Mouse (Mus musculus) heart, postnatal 4 days (tissue): Measurements from ENCODE around the gene Slc12a6. TPM values are rescaled to one million over a fixed set of nuclear protein-coding genes. Genes with fewer than 3 reads are reported as not detected.

ENCODE experiments used
- DNase-seq: peaks from one replicate; pipeline ENCODE4 v3.0.0; 2021
- total RNA-seq, 2 experiments: library from RNA; stranded (reverse); gene quantifications; 2 replicates each; pipeline ENCODE4 v1.2.3; 2021

Gene Slc12a6
- total RNA-seq = 10 to 100 TPM; 35.5 to 36.5 TPM

DNA sequence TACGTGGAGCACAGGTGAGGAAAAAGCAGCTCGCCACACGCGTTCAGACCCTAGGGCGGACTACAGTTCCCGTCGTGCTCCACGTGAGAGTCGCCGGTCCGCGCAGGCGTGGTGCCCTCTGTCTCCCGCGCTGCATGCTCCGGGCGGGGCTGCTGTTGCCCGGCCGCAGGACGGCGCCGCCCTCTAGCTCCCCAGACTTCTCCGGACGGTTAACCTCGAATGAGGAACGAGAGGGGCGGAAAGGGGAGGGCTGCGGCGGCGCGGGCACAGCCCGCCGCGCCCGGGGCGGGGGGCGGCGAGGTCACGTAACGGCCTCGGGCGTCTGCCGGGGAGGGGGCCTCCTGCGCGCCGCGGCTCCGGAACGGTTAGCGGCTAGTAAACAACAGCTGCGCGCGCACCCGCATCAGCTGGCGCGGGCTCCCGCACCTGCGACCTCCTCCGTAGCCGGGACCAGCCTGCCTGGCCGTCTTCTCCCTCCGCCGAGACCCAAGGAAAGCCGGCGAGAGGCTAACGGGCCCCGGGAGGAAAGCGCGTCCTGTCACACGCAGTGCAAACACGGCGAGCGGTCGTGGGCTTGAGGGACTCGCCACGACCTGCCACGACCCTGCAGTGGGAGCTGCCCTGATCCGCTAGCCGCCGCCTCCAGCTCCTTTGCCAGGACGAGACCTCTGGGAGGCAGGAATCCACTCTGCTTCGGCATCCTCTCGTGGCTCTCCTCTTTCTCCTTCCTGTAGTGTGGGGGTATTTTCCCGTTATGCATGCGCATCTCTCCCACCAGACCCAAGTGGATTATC is at the start of gene Slc12a6:
Slc12a6 (plus strand) TSS at position 378 of the 794 bp plus-strand sequence.
- DNase-seq = peak; percentile 94

DNA sequence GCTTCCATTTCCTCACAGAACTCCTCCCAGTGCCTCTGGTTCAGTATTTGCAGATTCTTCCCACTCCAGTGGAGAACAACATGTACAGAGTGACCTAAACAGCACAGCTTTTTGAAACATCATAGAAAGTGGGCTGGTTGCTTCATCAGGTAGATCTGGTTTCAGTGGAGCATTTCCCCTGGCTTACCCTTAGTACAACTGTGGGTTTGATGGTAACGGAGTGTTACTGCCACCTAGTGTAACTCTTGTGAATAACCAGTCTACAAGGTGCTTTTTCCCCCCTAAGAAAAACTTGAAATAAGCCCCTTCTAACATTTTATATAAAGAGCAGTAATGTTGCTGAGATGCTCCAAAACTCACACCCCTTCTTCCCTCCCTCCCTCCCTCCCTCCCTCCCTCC is 49.6 kb upstream of the Slc12a6 start:
- peak; percentile 14 for DNase-seq

DNA sequence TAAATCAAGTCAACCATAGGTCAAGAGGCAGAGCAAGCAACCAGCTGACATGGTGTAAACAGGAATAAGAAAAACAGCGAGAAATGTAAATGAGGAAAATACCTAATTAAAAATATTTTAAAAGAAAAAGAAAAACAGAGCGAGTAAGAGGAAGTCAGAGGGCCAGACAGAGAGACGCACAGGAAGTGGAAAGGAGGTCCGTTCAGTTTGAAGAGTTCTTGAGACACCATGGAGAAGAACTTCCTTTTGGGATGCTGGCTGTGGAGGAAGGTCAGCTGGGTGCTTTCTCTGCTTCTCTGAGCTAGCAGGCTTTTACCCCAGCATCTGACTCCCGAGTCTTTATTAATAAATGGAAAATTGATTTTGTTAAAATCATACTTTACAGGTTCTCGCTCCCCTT is 48.0 kb upstream of the Slc12a6 start:
- DNase-seq = no peak

- no peak for DNase-seq
Observed at GRCm38 (mm10) chr2:112220880-112221279, 44.7 kb upstream of the Slc12a6 start.

DNA sequence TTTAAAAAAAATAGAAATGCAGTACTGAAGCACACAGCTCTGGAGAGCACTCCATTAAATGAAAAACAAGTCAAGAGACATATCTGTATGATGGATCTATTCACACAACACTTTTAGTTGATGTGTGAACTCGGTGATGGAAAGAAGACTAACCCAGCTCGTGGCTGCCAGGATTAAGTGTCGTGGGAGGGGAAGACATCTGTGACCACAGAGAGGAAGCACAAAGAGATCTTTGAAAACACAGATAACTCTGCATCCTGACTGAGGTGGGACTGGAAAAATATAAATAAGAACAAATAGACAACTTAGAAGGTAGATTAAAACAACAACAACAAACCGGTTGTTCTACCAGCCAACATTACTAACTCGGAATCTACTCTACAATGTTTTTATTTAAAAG is 43.0 kb upstream of the Slc12a6 start:
- no peak for DNase-seq

DNA sequence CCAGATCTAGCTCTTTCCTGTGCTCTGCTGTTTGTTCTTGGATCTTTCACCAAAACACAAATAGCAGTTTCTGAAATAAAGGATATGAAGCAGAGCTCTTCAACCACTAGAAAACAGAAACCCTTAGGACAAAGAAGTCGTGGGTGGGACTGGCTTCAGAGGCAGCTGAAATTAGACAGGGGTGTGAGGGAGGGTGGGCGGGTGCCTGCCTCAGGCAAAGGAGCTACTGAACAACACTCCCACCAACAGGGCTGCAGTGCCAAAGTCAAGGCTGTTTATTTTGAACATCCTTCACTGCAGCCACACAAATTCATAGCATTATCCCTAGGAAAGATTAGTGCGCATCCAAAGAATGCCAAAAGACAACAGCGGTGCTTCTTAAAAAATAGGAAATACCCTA is 41.3 kb upstream of the Slc12a6 start:
- no peak for DNase-seq

DNA sequence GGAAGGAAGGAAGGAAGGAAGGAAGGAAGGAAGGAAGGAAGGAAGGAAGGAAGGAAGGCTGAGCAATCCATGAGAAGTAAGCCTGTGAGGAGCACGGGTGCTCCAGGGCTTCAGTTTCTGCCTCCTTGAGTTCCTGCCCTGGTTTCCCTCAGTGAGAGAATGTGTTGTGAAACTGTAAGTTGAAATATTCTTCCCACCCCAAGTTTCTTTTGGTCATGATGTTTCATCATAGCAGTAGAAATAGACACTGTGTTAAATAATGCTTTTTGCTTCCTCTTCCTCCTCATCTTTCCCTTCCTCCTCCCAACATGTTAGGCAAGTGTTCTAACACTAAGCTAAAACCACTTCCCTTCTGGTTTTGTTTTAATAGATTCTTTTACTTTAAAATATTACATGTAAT is 33.0 kb upstream of the Slc12a6 start:
- no peak for DNase-seq

DNA sequence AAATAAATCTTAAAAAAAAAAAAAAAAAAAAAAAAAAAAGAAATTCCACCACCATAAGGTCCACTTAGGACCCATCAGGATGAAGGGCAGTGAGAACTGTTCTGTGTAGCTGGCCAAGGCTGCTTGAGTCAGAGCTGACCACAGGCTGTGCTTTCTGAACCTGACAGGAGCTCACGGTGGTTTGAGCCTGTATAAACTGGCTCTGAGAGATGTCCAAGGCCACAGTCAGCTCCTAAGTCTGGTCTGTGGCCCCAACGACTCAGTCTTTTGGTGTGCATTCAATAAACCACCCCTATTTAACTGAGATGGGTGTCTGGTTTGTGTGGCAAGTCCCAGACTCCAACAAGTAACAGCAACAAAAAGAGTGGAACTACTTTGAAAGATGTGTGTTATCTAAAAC is 29.0 kb upstream of the Slc12a6 start:
- no peak for DNase-seq

DNA sequence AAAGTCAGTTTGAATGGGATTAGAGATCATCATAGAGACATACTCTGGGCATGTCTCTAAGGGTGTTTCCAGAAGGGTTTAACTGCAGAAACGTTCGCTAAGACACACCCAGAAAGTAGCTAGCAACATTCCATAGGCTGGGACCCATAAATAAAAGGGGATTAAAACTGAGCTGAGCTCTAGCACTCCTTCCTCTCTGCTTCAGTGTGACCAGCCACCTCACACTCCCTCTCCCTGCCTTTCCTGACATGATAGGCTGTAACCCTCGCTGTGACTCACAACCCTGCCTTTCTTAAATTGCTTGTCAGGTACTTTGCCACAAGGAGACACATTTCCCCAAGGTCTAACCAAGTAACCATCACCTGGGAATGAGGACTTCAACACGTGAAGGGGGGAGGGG is 27.6 kb upstream of the Slc12a6 start:
- no peak for DNase-seq

GRCm38 (mm10) chr2:112239212-112239934 is 26.3 kb upstream of the Slc12a6 start, which contains the start of gene Lpcat4:
TSS of gene Lpcat4 (plus strand) at chr2:112239468.
- DNase-seq = peak; percentile 95

DNA sequence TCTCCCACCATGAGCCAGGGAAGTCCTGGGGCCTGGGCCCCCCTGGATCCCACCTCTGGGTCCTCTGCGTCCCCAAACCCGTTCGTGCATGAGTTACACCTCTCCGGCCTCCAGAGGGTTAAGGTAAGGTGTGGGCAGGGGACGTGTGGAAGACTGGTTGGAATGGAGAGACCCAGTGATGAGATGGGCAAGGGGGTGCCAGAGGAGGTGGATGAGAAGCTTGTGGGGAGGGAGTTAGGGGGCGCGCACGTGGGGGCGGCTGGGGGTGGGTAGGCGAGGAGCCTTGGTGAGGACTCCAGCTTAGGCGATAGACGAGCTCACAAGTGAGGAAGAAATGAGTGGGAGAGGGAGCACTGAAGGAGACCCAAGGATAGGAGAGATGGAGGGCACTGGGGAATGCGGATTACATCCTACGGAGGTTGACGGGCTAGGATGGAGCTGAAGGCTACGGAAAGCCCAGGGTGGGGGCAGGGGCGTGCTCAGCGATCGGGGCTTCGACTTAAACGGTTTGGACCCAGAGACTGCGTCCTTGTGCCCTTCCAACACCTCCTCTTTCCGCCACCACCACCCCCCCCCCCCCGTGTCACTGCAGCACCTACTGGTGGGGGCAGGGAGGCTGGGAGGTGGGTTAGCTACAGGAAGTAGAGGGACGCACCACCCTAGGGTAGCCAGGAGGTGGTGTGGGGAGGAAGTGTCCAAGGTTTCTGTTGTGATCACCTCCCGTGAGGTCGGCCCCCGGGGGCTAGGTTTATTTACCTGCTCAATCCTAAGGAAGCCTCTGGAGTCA is 25.5 kb upstream of the Slc12a6 start:
- DNase-seq = peak; percentile 20

DNA sequence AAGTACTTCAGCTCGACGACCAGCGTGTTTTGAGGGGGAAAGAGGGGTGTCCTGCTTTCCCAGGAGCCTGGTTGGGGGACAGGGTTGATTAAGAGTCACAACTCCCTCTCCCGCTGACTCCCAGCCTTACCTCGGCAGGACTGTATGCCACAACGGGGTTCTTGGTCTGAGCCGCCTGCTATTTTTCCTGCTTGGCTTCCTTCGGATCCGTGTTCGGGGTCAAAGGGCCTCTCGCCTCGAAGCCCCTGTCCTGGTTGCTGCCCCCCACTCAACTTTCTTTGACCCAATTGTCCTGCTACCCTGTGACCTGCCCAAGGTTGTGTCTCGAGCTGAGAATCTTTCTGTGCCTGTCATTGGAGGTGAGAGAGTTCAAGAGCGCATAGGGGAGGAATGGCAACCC is 23.8 kb upstream of the Slc12a6 start:
- DNase-seq = no peak

DNA sequence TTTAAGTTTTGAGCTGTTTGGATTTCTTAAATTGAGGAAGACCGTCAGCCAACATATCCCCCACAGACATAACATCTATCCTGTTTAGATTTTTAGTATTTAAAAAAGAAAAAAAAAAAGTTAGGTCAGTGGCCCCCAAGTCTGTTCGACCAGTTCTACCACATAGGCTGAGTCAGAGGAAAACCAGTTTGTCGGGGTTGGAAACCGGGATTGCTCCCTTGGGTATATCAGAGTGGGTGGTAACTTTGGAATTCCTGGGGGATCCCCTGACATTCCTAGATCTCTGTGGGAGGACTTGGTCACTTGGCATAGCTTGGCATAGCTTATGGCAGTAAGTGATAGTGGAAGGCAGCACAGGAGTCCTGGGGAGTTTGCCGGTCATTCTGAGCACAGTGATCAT is 20.3 kb upstream of the Slc12a6 start:
- DNase-seq = no peak

- no peak for DNase-seq
Observed at GRCm38 (mm10) chr2:112246193-112246592, 19.4 kb upstream of the Slc12a6 start.

DNA sequence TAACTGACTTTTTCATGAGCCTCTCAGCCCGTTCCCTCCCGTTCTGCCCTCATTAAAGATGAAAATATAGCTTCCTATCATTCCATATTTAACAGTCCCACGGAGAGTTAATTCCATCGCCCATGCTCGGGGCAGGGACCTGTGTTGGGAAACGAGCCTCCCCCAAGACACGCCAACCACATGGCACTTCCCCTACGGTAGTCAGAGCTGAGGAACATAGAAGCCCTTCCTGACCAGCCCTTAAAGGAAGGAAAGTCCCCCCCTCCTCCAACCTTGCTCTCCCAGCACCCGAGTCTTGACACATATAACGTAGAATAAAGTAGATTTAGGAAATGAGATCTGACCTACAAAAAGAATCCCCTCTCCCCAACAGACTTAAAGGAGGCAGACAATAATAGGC is 18.3 kb upstream of the Slc12a6 start:
- no peak for DNase-seq

DNA sequence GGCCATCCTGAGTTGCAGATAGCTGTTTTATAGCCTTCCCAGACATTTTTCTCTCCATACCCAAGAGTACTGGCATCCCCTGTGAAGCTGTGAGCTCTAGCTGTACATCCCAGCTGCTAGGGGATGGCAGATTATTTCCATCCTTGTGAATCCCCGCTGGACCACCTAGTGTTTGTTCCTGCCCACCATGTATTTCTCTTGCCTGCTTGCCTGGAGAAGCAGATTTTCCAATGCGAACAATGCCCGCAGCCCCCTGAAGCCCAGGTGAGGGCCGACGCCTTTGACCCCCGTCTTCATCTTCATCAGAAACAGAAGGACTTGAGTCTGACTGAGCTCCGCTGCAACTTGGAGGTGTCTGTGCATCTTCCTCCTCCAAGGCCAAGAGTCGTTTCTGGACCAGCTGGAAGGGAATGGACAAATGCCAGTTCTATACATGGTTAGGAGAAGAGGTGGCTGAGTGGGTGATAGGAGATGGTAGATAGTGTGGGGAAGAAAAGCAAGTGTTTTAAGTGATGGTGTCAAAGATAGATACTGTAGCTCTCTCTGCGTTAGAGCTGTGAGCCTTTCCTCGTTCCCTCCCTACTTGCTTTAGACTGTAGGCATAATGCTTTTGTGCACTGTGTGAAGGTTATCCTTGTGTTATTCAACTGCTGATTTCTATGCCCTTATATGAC is 15.7 kb upstream of the Slc12a6 start:
- no peak for DNase-seq

GRCm38 (mm10) chr2:112254675-112255515 is 10.7 kb upstream of the Slc12a6 start:
- no peak for DNase-seq

DNA sequence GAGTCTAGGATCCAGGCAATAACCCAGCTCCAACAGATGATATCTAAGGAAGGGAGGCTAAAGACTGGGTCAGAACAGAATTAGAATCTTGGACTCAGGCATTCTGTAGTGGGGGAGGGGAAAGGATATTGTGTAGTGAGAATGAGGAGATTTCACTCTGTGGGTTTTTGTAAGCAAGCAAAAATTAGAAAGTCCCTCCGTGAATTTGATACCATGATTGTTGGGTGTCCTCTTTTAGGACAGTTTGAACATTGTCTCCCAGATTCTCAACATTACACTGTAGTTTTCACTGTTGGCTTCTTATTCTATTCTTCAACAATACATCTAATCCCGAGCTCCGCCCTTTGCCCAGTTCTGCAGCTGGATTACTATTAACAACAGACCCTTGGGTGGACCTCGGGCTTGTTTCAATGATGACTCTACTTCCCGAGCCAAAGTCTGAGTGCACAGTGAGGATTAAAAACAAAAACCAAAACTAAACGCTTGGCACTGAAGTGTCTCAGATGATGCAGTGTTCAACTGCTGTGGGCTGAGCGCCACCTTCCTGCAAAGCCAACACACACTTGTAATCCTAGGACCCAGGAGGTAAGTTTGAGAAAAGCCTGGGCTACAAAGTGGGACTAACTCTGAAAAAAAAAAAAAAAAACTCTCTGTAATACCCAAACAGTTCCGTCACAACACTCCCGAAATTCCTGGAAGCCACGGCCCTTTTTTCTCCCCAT is 6.2 kb upstream of the Slc12a6 start, which contains the start of gene Nutm1:
Nutm1 (minus strand) TSS at position 51 of the 722 bp plus-strand sequence.
- no peak for DNase-seq

GRCm38 (mm10) chr2:112261748-112262653 is 3.6 kb upstream of the Slc12a6 start, which contains the start of gene Nop10:
TSS of gene Nop10 (plus strand) at chr2:112261926.
- DNase-seq = peak; percentile 82
